Mouse (Mus musculus): ENCODE measurements at regions not wholly inside any gene's neighbourhood (a gene's known extent, or its start where the extent isn't known, plus 50 kb on each side); places are given as distances from the start of the nearest gene placed in this dataset.

GRCm38 (mm10) chr1:193934308-193934707 lies 564.2 kb upstream of the Camk1g start:
- 67% methylated on average over 1 of the region's 1 CpGs for WGBS
- Histone ChIP-seq H3K4me1 (ENCODE audit: control insufficient read depth, insufficient read depth, low read length) (no peaks in the 10 kb centered on the region; the same call in 1 of the 2 replicates), H3K27ac (ENCODE audit: control insufficient read depth, insufficient read depth, low read depth, low read length, poor library complexity) (no peak overlapping the region), H3K4me3 (replicated peaks; ENCODE audit: control insufficient read depth, low read depth, low read length) (no peak overlapping the region)
- TF ChIP-seq POLR2A (IDR thresholded peaks at IDR 0.05; ENCODE audit: borderline replicate concordance, control insufficient read depth, low read depth, low read length) (no peak), CTCF (IDR thresholded peaks at IDR 0.05; ENCODE audit: control insufficient read depth, insufficient read depth, low read length) (no peak)

GRCm38 (mm10) chr1:193931131-193931729 lies 561.1 kb upstream of the Camk1g start:
- no peak for TF ChIP-seq CTCF (IDR thresholded peaks at IDR 0.05; ENCODE audit: control insufficient read depth, insufficient read depth, low read length)
- TF ChIP-seq POLR2A (IDR thresholded peaks at IDR 0.05; ENCODE audit: borderline replicate concordance, control insufficient read depth, low read depth, low read length), result no peak
- 72% methylated on average over 5 of the region's 5 CpGs for WGBS

DNA sequence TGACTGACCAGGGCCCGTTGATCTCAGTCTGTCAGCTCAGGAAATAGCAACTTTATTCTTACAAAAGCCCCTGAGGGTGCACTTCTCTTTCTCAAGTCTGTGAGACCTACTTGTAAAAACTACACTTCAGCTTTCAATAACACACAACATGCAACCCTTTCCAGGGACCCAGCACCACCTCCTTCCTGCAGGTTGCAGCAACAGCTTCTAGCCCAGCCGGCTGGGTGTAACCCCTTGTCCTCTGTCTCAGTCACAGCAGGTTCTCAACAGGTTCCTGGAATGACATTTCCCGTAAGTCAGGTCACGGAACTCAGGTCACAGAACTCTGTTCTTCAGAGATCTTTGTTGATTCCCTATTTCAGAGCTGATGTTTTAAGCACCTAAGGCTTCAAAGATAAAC lies 558.5 kb upstream of the Camk1g start:
- H3K27ac ChIP-seq (ENCODE audit: control insufficient read depth, insufficient read depth, low read depth, low read length, poor library complexity), result no peak overlapping the region
- 22% methylated on average over 4 of the region's 4 CpGs for WGBS

More at GRCm38 (mm10) chr1:193931131-193931729, 561.1 kb upstream of the Camk1g start:
- Histone ChIP-seq H3K4me3 (replicated peaks; ENCODE audit: control insufficient read depth, low read depth, low read length) (no peak overlapping the region), H3K4me1 (ENCODE audit: control insufficient read depth, insufficient read depth, low read length) (no peaks in the 10 kb centered on the region; the same call in 1 of the 2 replicates), H3K27ac (ENCODE audit: control insufficient read depth, insufficient read depth, low read depth, low read length, poor library complexity) (no peak overlapping the region)

DNA sequence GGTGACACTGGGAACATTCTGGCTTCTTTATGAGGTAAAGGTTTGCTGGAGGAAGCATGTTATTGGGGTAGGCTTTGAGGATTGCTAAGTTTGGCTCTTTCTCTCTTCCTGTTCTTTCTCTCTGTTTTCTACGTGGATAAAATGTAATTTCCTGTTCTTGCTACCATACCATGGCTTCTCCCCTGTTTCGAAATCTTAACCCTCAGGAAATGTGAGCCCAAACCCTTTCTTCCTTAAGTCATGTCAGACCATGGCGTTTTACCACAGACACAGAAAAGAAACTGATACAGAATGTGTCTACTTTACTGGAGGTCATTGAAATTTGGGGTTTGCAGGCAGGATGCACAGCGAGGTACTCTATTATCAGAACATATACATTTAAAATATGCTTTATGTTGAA lies 552.7 kb upstream of the Camk1g start:
- 19% methylated on average over 4 of the region's 4 CpGs for WGBS
- no peak overlapping the region for H3K4me3 ChIP-seq (replicated peaks; ENCODE audit: control insufficient read depth, low read depth, low read length)
- H3K27ac ChIP-seq (ENCODE audit: control insufficient read depth, insufficient read depth, low read depth, low read length, poor library complexity), result no peak overlapping the region
- H3K4me1 ChIP-seq (ENCODE audit: control insufficient read depth, insufficient read depth, low read length), result no peaks in the 10 kb centered on the region
- TF ChIP-seq CTCF (IDR thresholded peaks at IDR 0.05; ENCODE audit: control insufficient read depth, insufficient read depth, low read length) (no peak), POLR2A (IDR thresholded peaks at IDR 0.05; ENCODE audit: borderline replicate concordance, control insufficient read depth, low read depth, low read length) (no peak)

More for the DNA sequence above, 558.5 kb upstream of the Camk1g start:
- H3K4me1 ChIP-seq (ENCODE audit: control insufficient read depth, insufficient read depth, low read length), result no peaks in the 10 kb centered on the region; the same call in 1 of the 2 replicates
- H3K4me3 ChIP-seq (replicated peaks; ENCODE audit: control insufficient read depth, low read depth, low read length), result no peak overlapping the region
- TF ChIP-seq POLR2A (IDR thresholded peaks at IDR 0.05; ENCODE audit: borderline replicate concordance, control insufficient read depth, low read depth, low read length) (no peak), CTCF (IDR thresholded peaks at IDR 0.05; ENCODE audit: control insufficient read depth, insufficient read depth, low read length) (no peak)

DNA sequence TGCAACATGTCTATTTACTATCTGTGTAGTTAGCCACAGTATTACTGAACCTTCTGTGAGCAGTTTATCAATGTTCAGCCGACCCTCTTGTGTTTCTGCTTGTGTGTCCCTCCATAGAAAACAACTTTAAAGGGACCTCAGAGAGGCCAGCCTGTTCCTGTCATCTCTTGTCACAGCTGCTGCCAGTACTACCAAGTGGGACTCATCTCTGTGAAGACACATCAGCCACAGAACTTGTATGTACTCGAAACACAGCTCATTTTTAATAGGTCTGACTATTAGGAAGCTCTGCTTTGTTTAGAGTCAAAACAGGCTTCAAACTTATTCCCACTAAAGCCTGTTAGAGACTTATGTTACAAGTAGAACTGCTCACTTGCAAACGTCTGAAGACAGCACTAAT lies 549.1 kb upstream of the Camk1g start:
- TF ChIP-seq POLR2A (IDR thresholded peaks at IDR 0.05; ENCODE audit: borderline replicate concordance, control insufficient read depth, low read depth, low read length), result no peak
- no peak for TF ChIP-seq CTCF (IDR thresholded peaks at IDR 0.05; ENCODE audit: control insufficient read depth, insufficient read depth, low read length)
- WGBS, result 67% methylated on average over 3 of the region's 3 CpGs

GRCm38 (mm10) chr1:193905711-193906110 lies 535.6 kb upstream of the Camk1g start:
- TF ChIP-seq CTCF (IDR thresholded peaks at IDR 0.05; ENCODE audit: control insufficient read depth, insufficient read depth, low read length), result no peak
- TF ChIP-seq POLR2A (IDR thresholded peaks at IDR 0.05; ENCODE audit: borderline replicate concordance, control insufficient read depth, low read depth, low read length), result no peak
- Histone ChIP-seq H3K4me3 (replicated peaks; ENCODE audit: control insufficient read depth, low read depth, low read length) (no peak overlapping the region), H3K27ac (ENCODE audit: control insufficient read depth, insufficient read depth, low read depth, low read length, poor library complexity) (no peak overlapping the region), H3K4me1 (ENCODE audit: control insufficient read depth, insufficient read depth, low read length) (no peaks in the 10 kb centered on the region)

More for the DNA sequence above, 549.1 kb upstream of the Camk1g start:
- Histone ChIP-seq H3K4me1 (ENCODE audit: control insufficient read depth, insufficient read depth, low read length) (no peaks in the 10 kb centered on the region), H3K27ac (ENCODE audit: control insufficient read depth, insufficient read depth, low read depth, low read length, poor library complexity) (no peak overlapping the region), H3K4me3 (replicated peaks; ENCODE audit: control insufficient read depth, low read depth, low read length) (no peak overlapping the region)

GRCm38 (mm10) chr1:193894072-193894471 lies 524.0 kb upstream of the Camk1g start:
- TF ChIP-seq POLR2A (IDR thresholded peaks at IDR 0.05; ENCODE audit: borderline replicate concordance, control insufficient read depth, low read depth, low read length) (no peak), CTCF (IDR thresholded peaks at IDR 0.05; ENCODE audit: control insufficient read depth, insufficient read depth, low read length) (no peak)
- H3K4me1 ChIP-seq (ENCODE audit: control insufficient read depth, insufficient read depth, low read length), result no peaks in the 10 kb centered on the region
- no peak overlapping the region for H3K27ac ChIP-seq (ENCODE audit: control insufficient read depth, insufficient read depth, low read depth, low read length, poor library complexity)
- no peak overlapping the region for H3K4me3 ChIP-seq (replicated peaks; ENCODE audit: control insufficient read depth, low read depth, low read length)

- H3K4me3 ChIP-seq (replicated peaks; ENCODE audit: control insufficient read depth, low read depth, low read length), result no peak overlapping the region
- no peaks in the 10 kb centered on the region for H3K4me1 ChIP-seq (ENCODE audit: control insufficient read depth, insufficient read depth, low read length)
- no peak overlapping the region for H3K27ac ChIP-seq (ENCODE audit: control insufficient read depth, insufficient read depth, low read depth, low read length, poor library complexity)
- TF ChIP-seq POLR2A (IDR thresholded peaks at IDR 0.05; ENCODE audit: borderline replicate concordance, control insufficient read depth, low read depth, low read length), result no peak
- no peak for TF ChIP-seq CTCF (IDR thresholded peaks at IDR 0.05; ENCODE audit: control insufficient read depth, insufficient read depth, low read length)
- WGBS, result 66% methylated on average over 2 of the region's 2 CpGs
These were observed 506.4 kb upstream of the Camk1g start for GRCm38 (mm10) chr1:193876540-193876939.

- H3K4me1 ChIP-seq (ENCODE audit: control insufficient read depth, insufficient read depth, low read length), result no peaks in the 10 kb centered on the region
- TF ChIP-seq POLR2A (IDR thresholded peaks at IDR 0.05; ENCODE audit: borderline replicate concordance, control insufficient read depth, low read depth, low read length) (no peak), CTCF (IDR thresholded peaks at IDR 0.05; ENCODE audit: control insufficient read depth, insufficient read depth, low read length) (no peak)
- H3K27ac ChIP-seq (ENCODE audit: control insufficient read depth, insufficient read depth, low read depth, low read length, poor library complexity), result no peak overlapping the region
- H3K4me3 ChIP-seq (replicated peaks; ENCODE audit: control insufficient read depth, low read depth, low read length), result no peak overlapping the region
These were observed 506.0 kb upstream of the Camk1g start for GRCm38 (mm10) chr1:193876121-193876520.
